Mouse (Mus musculus) cerebellum, adult 2 months (tissue): Measurements from ENCODE around the gene Abhd17c. TPM values are rescaled to one million over a fixed set of nuclear protein-coding genes. Genes with fewer than 3 reads are reported as not detected.

ENCODE experiments used
- DNase-seq, 2 experiments: peaks; one replicate each; pipeline ENCODE4 v3.0.0; 2021
- H3K27ac ChIP-seq: fragments of 200-500 bp; 2 replicates; pipeline ENCODE4 v1.5.1; 2012; ENCODE audit warnings: low read length, control low read depth, inconsistent platforms; ENCODE audit not compliant: insufficient read depth
- H3K27me3 ChIP-seq: fragments of 200-500 bp; 2 replicates; pipeline ENCODE4 v1.6.1; 2012; ENCODE audit warnings: inconsistent platforms, mild to moderate bottlenecking, low read length, moderate library complexity; ENCODE audit not compliant: control insufficient read depth, insufficient read depth
- H3K4me1 ChIP-seq: fragments of 200-500 bp; 2 replicates; pipeline ENCODE4 v1.6.1; 2011; ENCODE audit warnings: low read length; ENCODE audit not compliant: control insufficient read depth, insufficient read depth
- H3K4me3 ChIP-seq: fragments of 200-500 bp; replicated peaks from 2 replicates; pipeline ENCODE3; 2011; ENCODE audit warnings: mild to moderate bottlenecking, low read depth, low read length, control low read depth; ENCODE audit not compliant: insufficient read depth
- CTCF ChIP-seq: fragments of 200-500 bp; IDR thresholded peaks from 2 replicates; pipeline ENCODE4 v1.5.1; 2011; ENCODE audit warnings: low read depth, mild to moderate bottlenecking, control low read depth, low read length, moderate library complexity, borderline replicate concordance; ENCODE audit not compliant: insufficient read depth
- POLR2A ChIP-seq: fragments of 200-500 bp; IDR thresholded peaks from 2 replicates; pipeline ENCODE4 v1.6.1; 2011; ENCODE audit warnings: low read length, control low read depth, borderline replicate concordance; ENCODE audit not compliant: insufficient read depth
- WGBS: fragments of 180-500 bp; shearing (Covaris S2); methylation state at CpG from one replicate; pipeline ENCODE4 v1.1.7; 2018; 5-methylcytosine and 5-hydroxymethylcytosine counted together
- polyA plus RNA-seq: library from polyadenylated mRNA; depleted of rRNA; stranded (reverse); fragments of >200 nt; gene quantifications from 2 replicates; pipeline ENCODE4 v1.2.3, GENCODE M21; 2012

The Abhd17c gene
- polyA plus RNA-seq, 1 experiment, result 22.8 TPM

DNA sequence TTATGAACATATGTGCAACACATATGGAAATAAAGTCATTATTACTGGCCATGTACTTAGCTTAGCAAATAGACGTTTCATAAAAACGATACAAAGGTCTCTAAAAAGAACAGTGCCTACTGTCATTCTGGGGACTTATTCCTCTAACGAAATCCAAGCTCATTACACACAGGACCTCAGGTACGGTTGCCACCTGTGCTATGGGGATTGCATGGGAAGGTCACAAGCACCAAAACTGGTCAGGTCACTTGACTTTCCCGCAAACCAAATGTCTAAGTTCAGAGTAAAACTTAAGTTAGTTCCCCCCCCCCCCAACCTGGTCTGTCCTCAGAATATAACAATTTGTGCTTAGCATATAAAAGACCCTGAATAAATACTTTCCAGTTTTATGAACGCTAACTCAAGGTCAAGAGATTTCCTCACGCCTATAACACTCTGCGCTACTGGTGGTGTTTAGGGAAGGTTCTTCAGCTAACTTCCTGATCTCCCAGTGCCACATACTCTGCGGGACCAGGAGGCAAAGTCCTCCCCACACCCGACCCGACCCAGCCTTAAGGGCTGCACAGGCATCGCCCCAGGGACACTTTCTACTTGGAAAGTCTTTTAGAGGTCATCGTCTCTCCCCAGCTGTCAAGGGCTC is 1.2 kb downstream of the Abhd17c start:
- TF ChIP-seq CTCF (no peak), POLR2A (no peak)
- no peak for DNase-seq
- Histone ChIP-seq H3K27me3 (no peaks in the 10 kb centered on the region), H3K4me1 (no peaks in the 10 kb centered on the region; the same call in 1 of the 2 replicates), H3K4me3 (peak overlapping the region; percentile 63), H3K27ac (no peak overlapping the region)
- WGBS, result 26% methylated on average over 13 of the region's 13 CpGs

DNA sequence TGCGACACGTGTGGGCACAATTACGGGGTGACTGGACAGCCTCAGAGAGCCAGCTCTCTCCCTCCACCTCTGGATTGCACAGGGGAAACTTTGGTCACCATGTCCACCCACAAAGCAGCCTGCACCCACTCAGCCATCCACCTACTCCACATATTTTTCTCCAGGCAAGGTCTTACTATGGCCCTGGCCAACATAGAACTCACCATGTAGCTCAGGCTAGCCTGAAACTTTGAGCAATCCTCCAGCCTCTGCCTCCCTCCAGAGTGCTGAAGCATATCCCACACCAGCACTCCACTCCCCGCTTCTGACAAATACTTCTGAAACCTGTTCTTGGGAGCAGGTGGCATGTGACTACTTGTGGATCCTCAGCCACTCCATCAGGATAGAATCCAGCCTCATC is 1.9 kb downstream of the Abhd17c start:
- TF ChIP-seq CTCF (no peak), POLR2A (no peak)

DNA sequence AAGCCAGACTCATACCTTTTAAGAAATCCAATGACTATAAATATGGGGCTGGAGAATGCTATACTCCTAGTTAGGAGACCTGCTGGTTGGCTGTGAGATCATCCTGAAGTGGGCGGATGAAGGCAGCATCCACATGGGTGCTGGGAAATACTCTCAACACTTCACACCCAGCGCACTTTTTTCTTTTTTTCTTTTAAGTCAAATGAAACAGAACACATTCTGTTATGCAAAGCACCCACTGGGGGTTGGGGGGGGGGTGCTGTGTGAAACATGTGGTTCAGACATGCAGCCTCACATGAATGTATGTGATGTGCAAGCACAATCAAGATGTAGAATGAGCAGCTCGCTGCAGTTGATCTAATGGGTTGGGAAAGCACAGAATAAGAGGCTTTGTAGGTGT is 2.8 kb downstream of the Abhd17c start:
- DNase-seq, result no peak
- Histone ChIP-seq H3K27ac (no peak overlapping the region), H3K27me3 (no peaks in the 10 kb centered on the region), H3K4me3 (no peak overlapping the region), H3K4me1 (peaks cover under 1% of the 10 kb centered on the region)
- WGBS, result 89% methylated on average over 3 of the region's 3 CpGs
- TF ChIP-seq CTCF (no peak), POLR2A (no peak)

More for the DNA sequence above, 1.9 kb downstream of the Abhd17c start:
- 78% methylated on average over 4 of the region's 4 CpGs for WGBS
- DNase-seq, result no peak
- H3K4me3 ChIP-seq, result no peak overlapping the region
- no peaks in the 10 kb centered on the region for H3K27me3 ChIP-seq
- no peaks in the 10 kb centered on the region; the same call in 1 of the 2 replicates for H3K4me1 ChIP-seq
- no peak overlapping the region for H3K27ac ChIP-seq

DNA sequence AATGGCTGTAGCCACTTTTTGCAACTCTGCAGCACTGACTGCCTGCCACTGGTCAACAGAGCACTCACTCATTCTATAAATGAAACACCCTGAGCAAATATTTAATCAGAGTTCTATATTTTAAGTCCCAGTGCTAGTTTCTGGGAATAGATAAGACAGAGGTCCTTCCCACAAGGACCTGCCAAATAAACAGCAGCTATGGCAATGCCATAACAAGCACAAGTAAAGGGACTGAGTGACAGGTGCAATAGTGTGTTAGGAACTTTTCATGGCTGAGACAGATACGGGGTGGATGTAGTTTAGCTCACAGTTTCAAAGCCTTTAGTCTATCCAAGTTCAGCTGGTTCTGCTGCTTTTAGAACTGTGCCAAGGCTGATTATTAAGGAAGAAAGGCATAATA is 3.9 kb downstream of the Abhd17c start:
- H3K27ac ChIP-seq, result no peak overlapping the region
- peaks cover 4% of the 10 kb centered on the region for H3K4me1 ChIP-seq
- no peak for DNase-seq
- H3K27me3 ChIP-seq, result no peaks in the 10 kb centered on the region
- H3K4me3 ChIP-seq, result no peak overlapping the region
- TF ChIP-seq CTCF, result no peak
- TF ChIP-seq POLR2A, result no peak
- 84% methylated on average over 1 of the region's 1 CpGs for WGBS

DNA sequence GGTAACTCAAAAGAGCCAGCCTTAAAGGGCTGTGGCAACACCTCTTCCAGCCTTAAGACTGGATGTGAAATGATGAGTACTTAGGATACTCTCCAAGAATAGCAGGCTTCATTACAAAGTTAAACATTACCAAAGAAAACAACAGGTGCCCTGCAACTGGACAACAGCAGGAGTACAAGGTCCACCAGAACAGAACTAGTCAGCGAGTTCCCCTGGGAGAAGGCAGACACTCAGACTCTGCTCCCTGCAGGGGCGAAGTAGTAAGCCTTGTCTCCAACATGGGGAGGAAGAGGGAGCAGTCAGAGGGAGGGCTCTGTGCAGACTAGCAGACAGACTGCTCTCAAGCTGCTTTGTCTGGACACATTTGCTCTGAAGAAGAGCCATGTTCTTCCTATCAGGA is 6.1 kb downstream of the Abhd17c start:
- WGBS, result 50% methylated on average over 2 of the region's 2 CpGs
- TF ChIP-seq POLR2A (no peak), CTCF (no peak)
- no peak for DNase-seq
- Histone ChIP-seq H3K4me1 (peaks cover 4% of the 10 kb centered on the region), H3K4me3 (no peak overlapping the region), H3K27ac (no peak overlapping the region), H3K27me3 (no peaks in the 10 kb centered on the region)

DNA sequence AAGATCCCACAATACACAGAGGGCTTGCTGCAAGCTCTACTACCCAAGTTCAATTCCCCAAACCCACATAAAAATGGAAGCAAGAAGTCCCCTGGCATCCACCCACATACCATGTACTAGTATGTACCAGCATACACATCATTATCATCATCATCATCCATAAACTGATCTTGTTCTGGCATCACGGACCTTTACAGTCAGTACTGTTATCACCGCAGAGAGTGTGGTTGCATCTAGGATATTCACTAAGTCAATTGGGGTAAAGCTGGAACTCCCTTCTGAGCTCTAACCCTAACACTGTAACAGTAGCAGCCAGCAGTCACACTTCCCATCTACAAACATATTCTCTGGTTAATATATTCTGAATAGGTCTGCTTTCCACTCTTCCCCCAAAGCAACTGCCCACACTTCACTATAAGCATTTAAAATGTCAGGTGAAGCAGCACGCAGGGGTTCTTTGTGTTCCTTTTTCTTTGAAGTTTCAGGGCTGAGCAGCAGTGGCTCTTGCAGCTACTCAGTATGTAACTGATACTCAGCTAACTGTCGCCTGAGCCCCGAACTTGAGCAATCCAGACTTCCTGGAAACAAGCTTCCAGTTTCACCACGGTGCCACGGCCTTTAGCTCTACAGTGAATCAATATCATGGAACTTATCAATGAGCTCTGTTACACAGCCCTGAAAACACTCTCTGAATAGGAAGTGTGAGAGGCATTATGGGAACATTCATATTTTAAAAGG is 8.8 kb downstream of the Abhd17c start:
- Histone ChIP-seq H3K4me1 (peaks cover 4% of the 10 kb centered on the region; the same call in 1 of the 2 replicates), H3K4me3 (no peak overlapping the region), H3K27ac (no peak overlapping the region), H3K27me3 (no peaks in the 10 kb centered on the region)
- 82% methylated on average over 7 of the region's 7 CpGs for WGBS
- TF ChIP-seq POLR2A (no peak), CTCF (no peak)
- DNase-seq, result no peak

DNA sequence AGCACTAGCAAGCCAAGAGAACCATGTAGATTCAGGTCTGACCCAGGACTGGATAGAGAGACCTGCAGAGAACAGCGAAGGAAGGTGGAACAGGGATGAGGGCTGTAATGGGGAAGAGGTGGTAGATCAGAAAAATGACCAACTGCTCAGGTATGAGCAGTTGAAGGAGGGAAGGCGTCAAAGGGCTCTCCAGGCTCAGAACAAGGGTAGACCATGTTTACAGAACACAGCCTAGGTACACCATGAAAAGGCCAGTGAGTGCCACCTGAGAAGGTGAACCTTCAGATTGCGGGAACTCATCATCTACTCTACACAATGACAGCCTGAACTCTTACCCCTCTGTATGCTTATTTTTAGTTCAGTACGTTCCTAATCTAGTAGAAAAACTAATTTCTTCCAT is 9.5 kb downstream of the Abhd17c start:
- peaks cover 4% of the 10 kb centered on the region; the same call in 1 of the 2 replicates for H3K4me1 ChIP-seq
- DNase-seq, result no peak
- H3K27ac ChIP-seq, result no peak overlapping the region
- H3K27me3 ChIP-seq, result no peaks in the 10 kb centered on the region
- H3K4me3 ChIP-seq, result no peak overlapping the region
- 95% methylated on average over 4 of the region's 4 CpGs for WGBS
- TF ChIP-seq POLR2A (no peak), CTCF (no peak)

DNA sequence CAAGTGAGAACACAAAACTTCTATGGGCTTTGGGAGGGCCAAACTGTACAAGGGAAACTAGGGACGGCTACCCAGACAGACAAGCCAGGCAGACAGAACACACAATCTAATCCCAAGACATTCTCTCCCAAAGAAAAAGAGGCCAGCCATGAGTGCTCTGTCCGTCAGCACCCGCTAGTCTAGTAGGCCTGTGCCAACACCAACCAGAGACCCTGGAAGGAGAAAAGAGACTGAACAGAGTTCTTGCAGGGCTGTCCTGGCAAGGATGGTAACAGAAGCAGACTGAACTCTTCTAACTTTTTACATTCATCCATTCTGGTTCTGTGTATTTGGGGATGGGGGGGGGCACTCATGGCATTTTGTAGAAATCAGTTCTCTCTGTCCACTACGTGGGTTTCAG is 12.1 kb downstream of the Abhd17c start:
- DNase-seq, result no peak
- Histone ChIP-seq H3K27me3 (no peaks in the 10 kb centered on the region), H3K4me3 (no peak overlapping the region), H3K27ac (no peak overlapping the region), H3K4me1 (peaks cover 4% of the 10 kb centered on the region; the same call in 1 of the 2 replicates)
- TF ChIP-seq POLR2A, result no peak
- TF ChIP-seq CTCF, result no peak
- WGBS, result 72% methylated on average over 4 of the region's 4 CpGs
